Mouse (Mus musculus): ENCODE measurements at regions not wholly inside any gene's neighbourhood (a gene's known extent, or its start where the extent isn't known, plus 50 kb on each side); places are given as distances from the start of the nearest gene placed in this dataset.

DNA sequence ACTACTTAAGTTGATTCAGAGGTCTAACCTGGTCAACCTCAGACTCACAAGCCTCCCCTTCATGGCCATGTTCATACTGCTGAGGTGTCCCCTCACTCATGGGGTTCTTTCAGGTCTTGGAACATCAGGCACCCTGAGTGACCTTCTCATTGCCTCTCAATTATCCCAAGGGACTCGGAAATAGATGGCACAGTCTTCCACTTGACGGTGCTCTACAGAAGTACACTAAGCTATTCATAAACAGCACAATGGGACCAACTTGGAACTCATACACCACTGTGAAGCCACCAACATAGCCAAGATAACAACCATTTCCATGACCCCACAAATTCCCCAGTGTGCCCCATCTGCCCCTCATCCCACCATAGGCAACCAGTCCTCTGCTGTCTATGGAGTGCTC is 118.4 kb downstream of the Srek1 start:
- no peak for TF ChIP-seq CTCF (conservative IDR thresholded peaks at IDR 0.05; ENCODE audit: low read length)
- TF ChIP-seq NANOG (IDR thresholded peaks at IDR 0.05; ENCODE audit: borderline replicate concordance, low read length) = no peak
- TF ChIP-seq POU5F1 (IDR thresholded peaks at IDR 0.05; ENCODE audit: borderline replicate concordance, low read length) = no peak
